Mouse (Mus musculus) ES-Bruce4 (cell line): ENCODE results near the gene Cfl1.

Experiments
- CTCF ChIP-seq: IDR thresholded peaks from one replicate; pipeline ENCODE4 v1.8.1; 2011; ENCODE audit warnings: low read depth, low read length
- EP300 ChIP-seq: IDR thresholded peaks from 2 replicates; pipeline ENCODE4 v1.6.1; 2011; ENCODE audit warnings: low read depth, low read length; ENCODE audit not compliant: insufficient read depth

DNA sequence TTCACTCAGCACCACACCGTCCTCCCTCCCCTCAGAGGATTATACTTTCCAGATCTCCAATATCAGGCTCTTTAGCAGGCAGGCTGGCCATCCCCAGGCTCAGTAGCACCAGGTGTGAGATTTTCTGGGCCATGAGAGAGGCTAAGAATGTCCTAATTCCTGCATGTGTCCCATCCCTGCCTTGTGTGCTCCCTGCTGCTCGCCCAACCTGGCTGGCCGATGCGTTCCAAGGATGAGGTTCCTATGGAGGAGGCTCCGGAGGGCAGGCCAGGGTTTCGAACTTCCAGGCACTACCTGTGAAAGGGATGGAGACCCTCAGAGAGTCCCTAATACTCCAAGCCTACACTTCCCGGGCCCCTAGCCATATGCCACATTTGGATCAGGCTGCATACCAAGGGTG is 4.4 kb upstream of the Cfl1 start:
- no peak for TF ChIP-seq CTCF
- TF ChIP-seq EP300, result no peak
